ENCODE assay signal across 32 mouse cellular contexts in the genomic region with DNA sequence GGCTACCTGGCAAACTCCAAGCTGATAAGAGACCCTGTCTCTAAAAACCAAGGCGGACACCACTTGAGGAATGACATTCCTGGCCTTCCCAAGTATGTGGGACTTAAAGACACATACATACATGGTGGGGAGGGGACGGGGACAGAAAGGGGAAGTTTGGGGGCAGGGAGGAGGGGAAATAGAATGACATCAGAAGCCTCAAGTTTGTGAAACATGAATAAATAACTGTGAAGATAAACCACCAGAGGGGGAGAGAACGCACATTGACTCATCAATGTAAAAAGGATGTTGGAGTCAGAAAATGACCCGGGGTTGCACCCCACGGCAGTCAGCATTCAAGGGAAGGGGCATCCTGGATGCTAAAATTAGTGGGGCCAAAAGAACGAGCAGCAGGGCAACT. TPM values are rescaled to one million over a fixed set of nuclear protein-coding genes. Genes with fewer than 3 reads are reported as not detected.
DNase-seq lines count a peak whose midpoint lies in the region; ATAC-seq and TF ChIP-seq lines count a peak whose summit lies in the region.
"Had no signal": no experiment of that assay in that cellular context is flagged by ENCODE, and none has a peak within 500 bp of the region (broad histone marks: within the 10 kb centered on the region; RNA-seq: fewer than 3 reads in every experiment).

No protein-coding gene starts in this region.

- 74% methylated on average over 6 of the region's 6 CpGs for WGBS in hindbrain, embryonic 11.5 days

- in situ Hi-C loops in CH12.LX (cut with MboI; ENCODE audit: low pct_ligation_motif_present, low pct_unique_long_range_greater_than_20kb, low sequenced_read_pairs) = loop anchor here (10.0 kb wide), 1 partner anchor 52 kb away; no protein-coding TSS in a partner anchor

- dilution Hi-C loops in CH12.LX (cut with MboI; ENCODE audit: extremely low pct_ligation_motif_present, extremely low pct_unique_long_range_greater_than_20kb, low sequenced_read_pairs) = no loop called here

- no peaks in the 10 kb centered on the region for H3K36me3 ChIP-seq in CH12.LX (replicated peaks in 1 of 2; ENCODE audit: control insufficient read depth in 1 of 2, insufficient read depth in 1 of 2, low read length in 1 of 2)
- H3K36me3 ChIP-seq in hindbrain, embryonic 11.5 days (ENCODE audit: control insufficient read depth, insufficient read depth, low read length) = no peaks in the 10 kb centered on the region
- H3K36me3 ChIP-seq: embryonic facial prominence, embryonic 10.5 days; embryonic facial prominence, embryonic 13.5 days; forebrain, embryonic 12.5 days; heart, embryonic 12.5 days; heart, embryonic 15.5 days; hindbrain, embryonic 10.5 days had no signal

- no peak overlapping the region for H3K9ac ChIP-seq in CH12.LX (ENCODE audit: insufficient read depth, low read depth)
- H3K9ac ChIP-seq in hindbrain, embryonic 11.5 days (ENCODE audit: low read depth, low read length) = no peak overlapping the region
- H3K9ac ChIP-seq: embryonic facial prominence, embryonic 13.5 days; forebrain, embryonic 12.5 days; heart, embryonic 12.5 days; heart, embryonic 15.5 days; hindbrain, embryonic 14.5 days had no signal

- H3K9me3 ChIP-seq in CH12.LX (replicated peaks; ENCODE audit: low read length) = no peaks in the 10 kb centered on the region
- no peaks in the 10 kb centered on the region for H3K9me3 ChIP-seq in hindbrain, embryonic 11.5 days (ENCODE audit: control insufficient read depth, low read length)
- H3K9me3 ChIP-seq: embryonic facial prominence, embryonic 10.5 days; embryonic facial prominence, embryonic 13.5 days; forebrain, embryonic 12.5 days; heart, embryonic 12.5 days; heart, embryonic 15.5 days; hindbrain, embryonic 10.5 days had no signal

- TF ChIP-seq POLR2A in CH12.LX (IDR thresholded peaks at IDR 0.05; ENCODE audit: low read depth, low read length) = no peak

- H3K4me1 ChIP-seq in CH12.LX (ENCODE audit: control insufficient read depth in 1 of 2, insufficient read depth in 2 of 2) = peaks cover 4 to 12% of the 10 kb centered on the region in 2 experiments
- H3K4me1 ChIP-seq in hindbrain, embryonic 11.5 days (replicated peaks; ENCODE audit: control insufficient read depth, insufficient read depth, low read length) = peaks cover 3% of the 10 kb centered on the region

- H3K4me2 ChIP-seq in CH12.LX (ENCODE audit: insufficient read depth, low read depth, poor library complexity, severe bottlenecking) = no peak overlapping the region
- H3K4me2 ChIP-seq in hindbrain, embryonic 11.5 days (replicated peaks; ENCODE audit: low read depth, low read length) = no peak overlapping the region
- H3K4me2 ChIP-seq: embryonic facial prominence, embryonic 13.5 days; forebrain, embryonic 12.5 days; heart, embryonic 12.5 days; heart, embryonic 15.5 days; hindbrain, embryonic 14.5 days had no signal

- TF ChIP-seq CTCF in CH12.LX (conservative IDR thresholded peaks at IDR 0.05 in 1 of 2, IDR thresholded peaks at IDR 0.05 in 1 of 2; ENCODE audit: low read depth in 2 of 2, low read length in 2 of 2) = no peak

- no peak for TF ChIP-seq RAD21 in CH12.LX (IDR thresholded peaks at IDR 0.05; ENCODE audit: low read depth, low read length)

- H3K27ac ChIP-seq in CH12.LX (ENCODE audit: insufficient read depth, low read depth) = no peak overlapping the region
- no peak overlapping the region for H3K27ac ChIP-seq in hindbrain, embryonic 11.5 days (ENCODE audit: low read depth, low read length)
- H3K27ac ChIP-seq: embryonic facial prominence, embryonic 10.5 days; embryonic facial prominence, embryonic 13.5 days; forebrain, embryonic 12.5 days; heart, embryonic 15.5 days; hindbrain, embryonic 10.5 days; hindbrain, embryonic 14.5 days; hindbrain, postnatal 0 days had no signal

- H3K27me3 ChIP-seq in CH12.LX (replicated peaks) = peaks cover 81% of the 10 kb centered on the region
- H3K27me3 ChIP-seq in hindbrain, embryonic 11.5 days (ENCODE audit: control insufficient read depth, insufficient read depth, low read length) = no peaks in the 10 kb centered on the region
- H3K27me3 ChIP-seq: embryonic facial prominence, embryonic 13.5 days; forebrain, embryonic 12.5 days; heart, embryonic 15.5 days had no signal

- no peak for TF ChIP-seq EP300 in CH12.LX (IDR thresholded peaks at IDR 0.05; ENCODE audit: low read length)

- ATAC-seq in megakaryocyte, adult 5-6 weeks (ENCODE audit: poor library complexity, severe bottlenecking) = peak; percentile 42; the same call in 1 of the 2 replicates
- ATAC-seq in hindbrain, embryonic 11.5 days (ENCODE audit: low FRiP score) = no peak
- ATAC-seq: forebrain, embryonic 16.5 days; hindbrain, postnatal 0 days; inflammation-experienced regulatory T-cells, adult 6 months; intestine, embryonic 16.5 days; Patski had no signal

- H3K4me3 ChIP-seq in CH12.LX (replicated peaks in 1 of 3; ENCODE audit: low read depth in 2 of 3, low read length in 2 of 3, poor library complexity in 1 of 3) = no peak overlapping the region
- H3K4me3 ChIP-seq in hindbrain, embryonic 11.5 days (ENCODE audit: low read depth, low read length) = no peak overlapping the region
- H3K4me3 ChIP-seq: embryonic facial prominence, embryonic 10.5 days; embryonic facial prominence, embryonic 13.5 days; erythroblast, embryonic 14.5 days; forebrain, embryonic 12.5 days; gastrocnemius, adult 2 months; heart, embryonic 12.5 days; heart, embryonic 15.5 days; hindbrain, embryonic 10.5 days had no signal

- DNase-seq in CH12.LX (ENCODE audit: extremely low read depth) = peak; percentile 34
- DNase-seq in c-Kit-positive CD71-negative TER-119-negative erythroid progenitor cells, embryonic 14.5 days (ENCODE audit: low read depth) = peak; percentile 25
- no peak for DNase-seq in adrenal gland, postnatal 10 days
- DNase-seq in retina, embryonic 14.5 days (ENCODE audit: low spot score) = no peak
- DNase-seq in thymus, postnatal 25 days = no peak
- no peak for DNase-seq in hindbrain, embryonic 11.5 days (ENCODE audit: low spot score)
- DNase-seq: adrenal gland, postnatal 14 days; B cell, adult 2 months; cerebellum, adult 18-20 months; cerebellum, adult 9-10 months; cerebellum, postnatal 25 days; embryo, embryonic 11 days; gastrocnemius, adult 2 months; gastrocnemius, postnatal 14 days; heart, adult 18-20 months; heart, postnatal 10 days; heart, postnatal 36 days; kidney, adult 18-20 months had no signal

- H3K79me2 ChIP-seq in CH12.LX (replicated peaks; ENCODE audit: control insufficient read depth, extremely low read depth, insufficient read depth, poor library complexity, severe bottlenecking) = no peaks in the 10 kb centered on the region

TF ChIP-seq in CH12.LX, 34 proteins besides CTCF, POLR2A, EP300 and RAD21:
- no peak for TF ChIP-seq KAT2A (IDR thresholded peaks at IDR 0.05; ENCODE audit: insufficient replicate concordance, low read length)
- no peak for TF ChIP-seq ELF1 (IDR thresholded peaks at IDR 0.05; ENCODE audit: low read depth, low read length)
- no peak for TF ChIP-seq ETS1 (conservative IDR thresholded peaks at IDR 0.05; ENCODE audit: low read depth, low read length)
- no peak for TF ChIP-seq BHLHE40 (IDR thresholded peaks at IDR 0.05; ENCODE audit: low read depth, low read length)

RNA-seq across cellular contexts. Expression of a gene that starts 53.2 kb away (rescaled TPM):
- 0.17 TPM in 1 of 2 replicates, not detected in the other for total RNA-seq in CH12.LX (2012; rRNA removed)
- total RNA-seq in CH12.LX (2014; rRNA removed) = not detected in 2 replicates
- polyA plus RNA-seq in CH12.LX (2012; ENCODE audit: insufficient read length, low read depth) = not detected in 2 replicates
- total RNA-seq in megakaryocyte, adult 5-6 weeks (2015) = 0.25 and 0.27 TPM in 2 replicates
- total RNA-seq in megakaryocyte, adult 5-6 weeks (2017) = 0.16 and 0.22 TPM in 2 replicates
- total RNA-seq in adrenal gland, postnatal 10 days (2021) = 10 to 100 TPM; 23.5 to 25.1 TPM
- polyA plus RNA-seq in hindbrain, embryonic 11.5 days (2014; fragmentation: Nextera tagmentation; extraction: Ambion mirVana) = 13.7 and 17.4 TPM in 2 replicates

Comparison
In these comparisons a context has a peak if more than half of its experiments do, and no peak if none do; other contexts are left out.
1. DNase-seq: peak in CH12.LX (single experiment) and c-Kit-positive CD71-negative TER-119-negative erythroid progenitor cells, embryonic 14.5 days (single experiment); none in adrenal gland, postnatal 10 days (single experiment), retina, embryonic 14.5 days (single experiment), thymus, postnatal 25 days (single experiment) and hindbrain, embryonic 11.5 days (single experiment).
2. RNA of a gene that starts 53.2 kb away (total RNA-seq): 23.5 to 25.1 TPM in adrenal gland, postnatal 10 days; 0.16 to 0.27 TPM in megakaryocyte, adult 5-6 weeks and 0.17 TPM in CH12.LX; every median in the first group is over 10 times any median in the second.